Mouse (Mus musculus): Measurements from ENCODE around the gene Bach2. TPM values are rescaled to one million over a fixed set of nuclear protein-coding genes. Genes with fewer than 3 reads are reported as not detected.
A peak's percentile ranks its signal among the peaks of the same experiment; 100 is the strongest.

Gene Bach2
- polyA plus RNA-seq, 1 experiment from 2014 or later = 8.8 TPM

DNA sequence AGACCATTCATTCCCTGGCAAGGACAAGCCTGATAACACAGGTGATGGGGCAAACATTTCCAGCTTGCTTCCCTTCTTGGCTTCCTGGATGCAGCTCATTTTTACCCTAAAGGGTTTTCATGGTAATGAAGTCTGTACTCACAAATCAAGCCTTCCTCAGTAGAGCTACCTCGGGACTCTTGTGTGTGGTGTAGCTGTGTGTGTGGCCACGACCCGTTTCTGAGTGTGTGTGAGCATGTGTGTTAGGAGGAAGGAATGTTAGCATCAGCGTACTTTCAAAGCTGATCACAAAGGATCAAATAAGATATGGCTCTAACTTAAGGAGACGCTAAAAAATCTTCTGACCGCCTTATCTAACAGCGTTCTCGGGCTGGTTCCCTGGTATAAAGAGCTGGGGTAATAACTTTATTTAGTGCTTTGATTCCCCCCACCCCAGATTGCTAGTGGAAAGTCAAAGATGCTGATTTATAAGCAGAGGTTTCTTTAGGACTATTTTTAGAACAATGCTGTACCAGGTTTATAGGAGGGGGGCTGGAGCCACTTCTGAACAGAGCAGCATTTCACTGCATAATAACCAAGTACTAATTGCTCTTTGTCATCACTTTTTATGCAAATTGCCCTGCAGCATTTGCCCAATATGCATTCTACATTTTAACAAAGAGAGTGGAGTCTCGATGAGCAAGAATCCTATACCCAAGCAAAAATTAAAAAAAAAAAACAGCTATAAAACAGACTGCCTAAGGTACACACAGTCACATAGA, 28.0 kb upstream of the Bach2 start:
- 69% methylated on average over 9 of the region's 9 CpGs for WGBS
- DNase-seq (ENCODE audit: low spot score) = no peak
- no peaks in the 10 kb centered on the region for H3K36me3 ChIP-seq
- H3K27me3 ChIP-seq (ENCODE audit: insufficient read depth, poor library complexity, severe bottlenecking) = no peaks in the 10 kb centered on the region
- H3K27ac ChIP-seq = no peak overlapping the region
- peaks cover 9% of the 10 kb centered on the region; the same call in 1 of the 2 replicates for H3K4me1 ChIP-seq
- H3K4me3 ChIP-seq = no peak overlapping the region
- H3K9me3 ChIP-seq = no peaks in the 10 kb centered on the region

DNA sequence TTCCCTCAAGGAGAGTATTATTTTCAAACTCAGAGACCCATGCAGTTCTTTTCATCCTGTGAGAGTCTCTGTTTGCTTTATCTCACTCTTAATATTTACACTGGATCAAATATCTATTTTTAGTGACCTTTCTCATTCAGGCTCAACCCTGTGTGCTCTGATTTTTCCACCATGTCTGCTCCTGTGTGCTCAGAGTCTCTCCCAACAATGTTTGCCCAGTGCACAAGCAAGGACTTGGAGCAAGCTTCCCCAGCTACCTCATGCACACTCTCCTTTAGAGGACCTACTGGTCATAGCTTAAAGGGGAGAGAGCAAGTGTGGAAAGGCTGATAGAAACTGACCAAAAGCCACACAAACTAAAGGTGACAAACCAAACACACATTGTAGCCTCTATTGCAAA, 26.0 kb upstream of the Bach2 start:
- Histone ChIP-seq H3K27ac (0 out of 2 replicates have a peak overlapping the region, but pooled peaks have one; percentile 16), H3K4me3 (no peak overlapping the region), H3K36me3 (no peaks in the 10 kb centered on the region), H3K4me1 (peaks cover 4% of the 10 kb centered on the region; the same call in 1 of the 2 replicates), H3K9me3 (no peaks in the 10 kb centered on the region), H3K27me3 (ENCODE audit: insufficient read depth, poor library complexity, severe bottlenecking) (no peaks in the 10 kb centered on the region)
- DNase-seq (ENCODE audit: low spot score) = no peak

DNA sequence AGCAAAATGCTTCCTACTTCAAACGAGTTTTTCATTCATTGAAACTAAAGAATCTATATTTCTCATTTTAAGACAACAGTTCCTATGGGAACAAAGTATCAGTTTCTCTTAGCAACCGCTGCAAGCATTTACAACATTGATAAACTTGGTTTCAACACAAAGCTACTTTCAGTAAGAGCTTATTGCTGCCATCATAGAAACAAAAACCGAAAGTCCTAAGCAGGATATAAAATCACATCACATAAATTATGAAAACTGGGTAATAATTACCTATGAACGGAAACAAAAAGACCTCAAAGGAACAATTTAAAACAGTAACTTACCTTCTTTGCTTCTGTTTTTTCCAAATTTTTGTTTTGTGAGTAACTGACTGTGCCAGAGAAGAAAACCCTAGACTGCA, 22.1 kb upstream of the Bach2 start:
- no peak for DNase-seq (ENCODE audit: low spot score)
- no peak overlapping the region for H3K4me3 ChIP-seq
- H3K36me3 ChIP-seq = no peaks in the 10 kb centered on the region
- no peak overlapping the region for H3K27ac ChIP-seq
- no peaks in the 10 kb centered on the region for H3K9me3 ChIP-seq
- H3K4me1 ChIP-seq = peaks cover 7% of the 10 kb centered on the region; the same call in 1 of the 2 replicates
- WGBS = 85% methylated on average over 4 of the region's 4 CpGs
- no peaks in the 10 kb centered on the region for H3K27me3 ChIP-seq (ENCODE audit: insufficient read depth, poor library complexity, severe bottlenecking)

DNA sequence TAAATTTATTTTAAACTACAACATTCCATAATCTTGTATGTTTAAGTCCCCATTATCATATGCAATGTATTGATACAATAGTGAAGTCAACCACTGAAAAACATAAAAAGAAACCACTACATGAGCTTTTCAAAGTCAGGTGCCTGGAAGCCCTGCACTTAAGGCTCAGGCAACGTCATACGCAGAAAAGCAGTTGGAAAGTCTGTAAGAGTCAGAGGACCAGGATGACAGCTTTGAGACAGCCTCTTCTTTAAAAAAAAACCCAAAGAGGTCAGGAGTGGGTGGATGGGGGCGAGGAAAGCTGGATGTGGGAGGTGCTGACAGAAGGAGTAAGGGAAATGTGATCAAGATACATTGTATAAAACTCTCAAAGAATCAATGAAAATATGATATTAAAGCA, 21.6 kb upstream of the Bach2 start:
- Histone ChIP-seq H3K36me3 (no peaks in the 10 kb centered on the region), H3K9me3 (no peaks in the 10 kb centered on the region), H3K27ac (no peak overlapping the region), H3K4me1 (peaks cover 8% of the 10 kb centered on the region; the same call in 1 of the 2 replicates), H3K27me3 (ENCODE audit: insufficient read depth, poor library complexity, severe bottlenecking) (peaks cover under 1% of the 10 kb centered on the region; the same call in 1 of the 2 replicates), H3K4me3 (no peak overlapping the region)
- WGBS = 76% methylated on average over 3 of the region's 3 CpGs
- DNase-seq (ENCODE audit: low spot score) = no peak

DNA sequence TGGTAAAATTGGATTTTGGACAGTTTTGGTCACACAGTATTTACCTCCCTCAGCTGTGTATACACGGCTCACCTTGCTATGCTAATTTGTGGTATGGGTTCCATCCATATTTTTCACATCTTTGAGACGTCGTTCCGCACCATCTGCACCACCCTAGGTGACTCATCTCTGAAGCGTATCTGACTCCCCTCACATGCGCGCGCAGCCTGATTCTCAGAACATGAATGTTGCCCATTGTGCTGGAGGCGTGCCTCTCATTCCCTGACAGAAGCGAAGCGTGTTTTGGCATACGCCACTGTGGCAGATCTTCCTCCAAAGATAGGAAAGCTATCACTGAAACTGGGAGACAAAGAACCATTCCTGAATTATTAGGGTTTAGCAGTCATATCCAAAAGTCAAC, 21.0 kb upstream of the Bach2 start:
- peaks cover 5% of the 10 kb centered on the region for H3K27me3 ChIP-seq (ENCODE audit: insufficient read depth, poor library complexity, severe bottlenecking)
- DNase-seq (ENCODE audit: low spot score) = no peak
- no peaks in the 10 kb centered on the region for H3K9me3 ChIP-seq
- H3K4me1 ChIP-seq = peaks cover 6% of the 10 kb centered on the region; the same call in 1 of the 2 replicates
- WGBS = 91% methylated on average over 12 of the region's 12 CpGs
- no peaks in the 10 kb centered on the region for H3K36me3 ChIP-seq
- H3K27ac ChIP-seq = no peak overlapping the region
- H3K4me3 ChIP-seq = no peak overlapping the region

DNA sequence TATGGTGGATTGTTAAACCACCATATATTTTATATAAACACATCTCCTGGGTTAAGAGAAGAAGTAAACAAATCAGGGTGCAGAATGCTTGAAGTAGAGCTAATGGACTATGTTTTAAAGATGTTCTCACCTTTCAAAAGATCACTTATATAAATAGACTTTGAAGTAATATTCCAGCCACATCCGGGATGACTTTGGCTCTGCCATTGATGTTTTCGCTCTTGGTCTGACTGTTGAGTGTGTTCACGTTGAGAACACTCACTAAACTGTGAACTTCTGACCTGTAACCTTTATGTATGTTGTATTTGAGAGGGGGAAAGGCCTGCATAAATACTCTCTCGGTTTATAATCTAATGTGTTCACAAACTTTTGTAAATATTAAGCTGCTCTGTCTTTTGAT, 20.2 kb upstream of the Bach2 start:
- Histone ChIP-seq H3K27ac (no peak overlapping the region), H3K9me3 (no peaks in the 10 kb centered on the region), H3K36me3 (no peaks in the 10 kb centered on the region), H3K27me3 (ENCODE audit: insufficient read depth, poor library complexity, severe bottlenecking) (peaks cover 5% of the 10 kb centered on the region), H3K4me1 (0 out of 2 replicates have a peak, but pooled peaks cover 4% of the 10 kb centered on the region), H3K4me3 (no peak overlapping the region)
- DNase-seq (ENCODE audit: low spot score) = no peak
- 87% methylated on average over 4 of the region's 4 CpGs for WGBS

DNA sequence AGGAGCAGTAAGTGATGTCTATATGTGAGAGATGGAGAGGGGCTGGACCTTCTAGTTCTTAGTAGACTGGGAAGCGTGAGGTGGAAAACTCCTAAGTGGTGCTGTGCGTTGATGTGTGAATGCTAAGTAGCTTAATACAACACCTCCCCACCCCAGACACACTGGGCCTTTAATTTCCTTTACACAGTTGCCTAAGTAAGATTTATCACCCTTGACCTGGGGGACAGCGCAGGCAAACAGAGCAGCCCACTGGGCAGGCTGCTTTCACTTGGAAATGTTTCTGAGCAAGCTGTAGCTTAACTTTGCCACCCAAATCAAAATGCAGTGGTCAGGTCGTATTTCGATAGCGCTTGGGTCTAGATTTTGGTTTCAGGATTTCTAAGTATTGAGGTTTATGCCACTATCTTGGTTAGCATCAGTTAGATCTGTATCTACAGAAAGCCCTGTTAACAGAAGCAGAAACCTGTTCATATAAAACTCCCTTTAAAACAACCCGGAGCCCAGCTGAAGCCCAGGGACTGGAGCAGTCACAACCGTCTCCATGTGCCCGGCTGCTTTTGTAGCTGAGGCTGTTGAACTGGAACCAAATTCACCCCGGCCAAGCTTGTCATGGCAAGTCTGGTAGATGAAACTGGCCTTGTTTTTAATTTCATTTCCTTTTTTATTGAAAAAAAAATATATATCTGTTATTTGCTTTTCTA, 19.0 kb upstream of the Bach2 start:
- no peak for DNase-seq (ENCODE audit: low spot score)
- H3K27ac ChIP-seq = 0 out of 2 replicates have a peak overlapping the region, but pooled peaks have one; percentile 11
- H3K4me3 ChIP-seq = no peak overlapping the region
- peaks cover 5% of the 10 kb centered on the region for H3K27me3 ChIP-seq (ENCODE audit: insufficient read depth, poor library complexity, severe bottlenecking)
- H3K4me1 ChIP-seq = 0 out of 2 replicates have a peak, but pooled peaks cover 4% of the 10 kb centered on the region
- H3K36me3 ChIP-seq = no peaks in the 10 kb centered on the region
- 70% methylated on average over 10 of the region's 10 CpGs for WGBS
- no peaks in the 10 kb centered on the region for H3K9me3 ChIP-seq

DNA sequence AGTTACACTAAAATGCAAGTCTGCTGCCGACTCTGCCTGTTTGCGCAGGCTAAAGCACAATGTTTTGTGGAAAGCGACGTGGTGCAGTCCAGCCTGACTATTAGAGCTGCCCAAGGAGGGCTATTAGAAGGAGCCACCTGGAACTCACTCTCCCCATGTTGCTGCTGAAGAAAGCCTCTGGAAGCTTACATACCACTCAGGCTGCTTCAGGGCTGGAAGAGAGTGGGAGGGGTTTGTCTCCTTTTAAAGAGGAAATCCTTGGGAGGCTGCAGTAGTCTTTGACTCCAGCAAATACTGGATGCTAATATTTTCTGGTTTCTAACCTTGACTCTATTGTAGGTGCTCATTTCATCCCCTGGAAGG, 18.5 kb upstream of the Bach2 start:
- H3K27ac ChIP-seq = 0 out of 2 replicates have a peak overlapping the region, but pooled peaks have one; percentile 11
- DNase-seq (ENCODE audit: low spot score) = no peak
- H3K9me3 ChIP-seq = no peaks in the 10 kb centered on the region
- peaks cover 5% of the 10 kb centered on the region for H3K27me3 ChIP-seq (ENCODE audit: insufficient read depth, poor library complexity, severe bottlenecking)
- H3K4me1 ChIP-seq = 0 out of 2 replicates have a peak, but pooled peaks cover 4% of the 10 kb centered on the region
- no peaks in the 10 kb centered on the region for H3K36me3 ChIP-seq
- no peak overlapping the region for H3K4me3 ChIP-seq
- WGBS = 80% methylated on average over 4 of the region's 4 CpGs

DNA sequence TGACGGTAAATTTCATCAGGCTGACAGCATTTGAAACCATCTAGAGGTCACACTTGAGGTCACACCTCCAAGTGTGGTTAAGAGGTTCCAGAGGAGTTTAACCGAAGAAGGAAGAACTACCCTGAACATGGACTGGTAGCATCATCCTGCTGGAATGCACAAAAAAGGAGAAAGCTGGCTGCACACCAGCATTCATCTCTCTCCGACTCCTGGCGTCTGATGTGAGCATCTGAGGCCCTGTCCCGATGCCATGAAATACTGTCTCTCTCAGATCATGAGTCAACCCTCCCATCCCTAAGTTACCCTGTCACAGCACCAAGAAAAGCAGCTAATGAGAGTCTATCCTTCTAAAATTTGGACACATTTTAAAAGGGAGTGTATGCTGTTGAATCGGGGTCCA, 17.6 kb upstream of the Bach2 start:
- no peak overlapping the region for H3K27ac ChIP-seq
- no peak for DNase-seq (ENCODE audit: low spot score)
- H3K9me3 ChIP-seq = no peaks in the 10 kb centered on the region
- 0 out of 2 replicates have a peak, but pooled peaks cover 4% of the 10 kb centered on the region for H3K4me1 ChIP-seq
- 70% methylated on average over 6 of the region's 6 CpGs for WGBS
- peaks cover 5% of the 10 kb centered on the region for H3K27me3 ChIP-seq (ENCODE audit: insufficient read depth, poor library complexity, severe bottlenecking)
- no peaks in the 10 kb centered on the region for H3K36me3 ChIP-seq
- no peak overlapping the region for H3K4me3 ChIP-seq

DNA sequence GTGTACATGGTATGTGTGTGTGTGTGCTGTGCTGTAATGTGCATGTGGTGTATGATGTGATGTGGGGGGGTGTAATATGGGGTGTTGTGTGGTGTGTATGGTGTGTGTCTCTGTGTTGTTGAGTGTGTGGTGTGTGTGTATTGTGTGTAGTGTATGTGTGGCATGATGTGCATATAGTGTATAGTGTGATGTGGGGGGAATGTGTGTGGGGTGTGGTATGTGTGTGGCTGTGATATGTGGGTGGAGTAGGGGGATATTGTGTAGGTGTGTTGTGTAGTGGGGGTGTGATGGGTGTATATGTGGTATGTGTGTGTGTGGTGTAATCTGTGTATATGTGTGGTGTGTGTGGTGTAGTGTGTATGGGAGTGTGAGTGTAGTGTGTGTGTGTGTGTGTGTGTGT, 15.0 kb upstream of the Bach2 start:
- no peak overlapping the region for H3K4me3 ChIP-seq
- H3K36me3 ChIP-seq = no peaks in the 10 kb centered on the region
- no peak for DNase-seq (ENCODE audit: low spot score)
- H3K27ac ChIP-seq = no peak overlapping the region
- H3K4me1 ChIP-seq = peaks cover 9% of the 10 kb centered on the region; the same call in 1 of the 2 replicates
- peaks cover 5% of the 10 kb centered on the region for H3K27me3 ChIP-seq (ENCODE audit: insufficient read depth, poor library complexity, severe bottlenecking)
- H3K9me3 ChIP-seq = no peaks in the 10 kb centered on the region

DNA sequence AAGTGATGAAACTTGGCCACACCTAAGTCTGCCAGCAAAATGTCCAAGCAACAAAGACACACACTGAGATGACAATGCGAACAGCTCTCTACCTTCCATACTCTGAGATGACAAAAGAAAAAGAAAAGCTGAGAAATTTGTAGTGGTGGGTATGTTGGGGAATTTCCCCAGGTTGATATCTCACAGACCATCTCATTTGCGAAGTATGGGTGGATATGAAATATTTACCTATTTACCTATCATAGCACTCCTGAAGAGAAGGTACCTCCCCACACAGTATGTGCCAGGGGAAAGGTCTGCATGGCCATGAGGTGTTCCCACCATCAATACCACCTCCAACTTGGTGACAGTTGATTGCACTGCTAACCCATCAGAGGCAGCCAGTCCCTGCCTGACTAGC, 13.4 kb upstream of the Bach2 start:
- 87% methylated on average over 2 of the region's 2 CpGs for WGBS
- H3K9me3 ChIP-seq = no peaks in the 10 kb centered on the region

DNA sequence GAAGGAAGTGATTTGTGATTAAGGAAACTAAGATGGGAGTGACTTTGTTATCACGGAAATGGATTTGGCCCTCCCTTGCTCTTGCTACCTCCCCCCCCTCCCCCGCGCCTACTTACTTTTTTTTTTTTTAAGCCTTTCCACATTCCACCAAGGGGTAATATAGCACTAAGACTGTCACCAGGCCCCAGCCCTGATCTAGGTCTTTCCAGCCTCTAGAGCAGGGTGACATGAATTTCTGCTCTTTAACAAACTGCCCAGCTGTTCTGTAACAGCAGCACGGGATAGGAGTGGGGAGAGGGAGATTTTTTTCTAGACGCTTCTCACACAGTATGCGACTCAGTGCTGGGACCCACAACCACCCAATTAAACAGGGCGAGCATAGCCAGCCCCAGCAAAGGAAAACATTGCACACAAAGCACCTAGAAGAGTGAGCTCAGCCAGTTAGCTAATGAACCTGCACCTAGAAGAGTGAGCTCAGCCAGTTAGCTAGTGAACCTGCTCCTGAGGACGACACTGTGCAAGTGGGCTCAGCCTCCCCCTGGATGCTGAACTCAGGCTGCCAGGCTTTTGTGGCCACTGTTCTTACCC, 10.5 kb upstream of the Bach2 start:
- 0 out of 2 replicates have a peak overlapping the region, but pooled peaks have one; percentile 38 for H3K27ac ChIP-seq
- WGBS = 57% methylated on average over 8 of the region's 8 CpGs

More for the DNA sequence above, 13.4 kb upstream of the Bach2 start:
- no peaks in the 10 kb centered on the region for H3K36me3 ChIP-seq
- H3K4me3 ChIP-seq = no peak overlapping the region
- H3K27ac ChIP-seq = no peak overlapping the region
- no peak for DNase-seq (ENCODE audit: low spot score)
- peaks cover 5% of the 10 kb centered on the region for H3K27me3 ChIP-seq (ENCODE audit: insufficient read depth, poor library complexity, severe bottlenecking)
- peaks cover 9% of the 10 kb centered on the region; the same call in 1 of the 2 replicates for H3K4me1 ChIP-seq

DNA sequence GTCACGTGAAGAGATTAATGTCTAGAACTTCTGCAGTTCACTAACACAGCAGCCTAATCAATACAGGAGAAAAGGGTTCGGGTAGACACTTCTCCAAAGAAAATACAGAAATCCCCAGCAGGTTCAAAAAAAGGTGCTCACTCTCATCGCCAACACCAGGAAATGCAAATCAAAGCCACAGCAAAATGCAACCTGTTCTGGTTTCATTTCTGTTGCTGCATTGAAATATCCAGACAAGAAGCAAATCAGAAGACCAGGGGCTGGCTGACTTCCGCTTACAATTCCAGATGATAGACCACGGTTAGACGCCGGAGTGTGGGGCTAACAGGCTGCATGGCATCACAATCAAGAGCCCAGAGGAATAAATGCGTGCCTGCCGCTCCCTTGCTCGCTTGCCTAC, 9.3 kb upstream of the Bach2 start:
- Histone ChIP-seq H3K27ac (no peak overlapping the region), H3K27me3 (ENCODE audit: insufficient read depth, poor library complexity, severe bottlenecking) (no peaks in the 10 kb centered on the region), H3K4me3 (no peak overlapping the region), H3K9me3 (no peaks in the 10 kb centered on the region), H3K36me3 (no peaks in the 10 kb centered on the region), H3K4me1 (peaks cover 5% of the 10 kb centered on the region; the same call in 1 of the 2 replicates)
- DNase-seq (ENCODE audit: low spot score) = no peak
- 82% methylated on average over 10 of the region's 10 CpGs for WGBS

More for the DNA sequence above, 10.5 kb upstream of the Bach2 start:
- no peak for DNase-seq (ENCODE audit: low spot score)
- H3K4me3 ChIP-seq = no peak overlapping the region
- H3K4me1 ChIP-seq = peaks cover 5% of the 10 kb centered on the region; the same call in 1 of the 2 replicates
- H3K9me3 ChIP-seq = no peaks in the 10 kb centered on the region
- H3K36me3 ChIP-seq = no peaks in the 10 kb centered on the region
- no peaks in the 10 kb centered on the region for H3K27me3 ChIP-seq (ENCODE audit: insufficient read depth, poor library complexity, severe bottlenecking)
